18 mouse cellular contexts compared by ENCODE assay signal in the genomic region with DNA sequence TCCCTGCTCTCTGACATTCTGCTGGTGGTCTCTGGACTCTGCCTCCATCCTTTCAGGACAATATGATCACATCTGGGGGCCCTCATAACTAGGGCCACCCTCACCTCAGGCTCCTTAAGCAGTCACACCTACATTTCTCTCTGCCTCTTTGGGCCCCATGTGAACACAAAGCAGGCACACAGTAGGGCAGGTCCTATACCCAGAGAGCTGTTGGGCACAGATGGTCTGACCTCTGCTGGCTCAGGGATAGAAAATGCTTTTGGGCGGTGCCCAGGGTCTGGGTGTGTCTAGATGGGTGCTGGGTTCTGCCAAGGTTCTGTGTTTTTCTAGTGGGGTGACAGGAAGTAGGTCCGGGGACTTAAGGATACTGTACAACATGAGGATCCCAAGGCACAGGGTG.
"Had no signal": no experiment of that assay in that cellular context is flagged by ENCODE, and none has a peak within 500 bp of the region (broad histone marks: within the 10 kb centered on the region; RNA-seq: fewer than 3 reads in every experiment).

No protein-coding gene starts in this region.

- H3K4me3 ChIP-seq: liver, embryonic 15.5 days; lung, embryonic 15.5 days; megakaryocyte, embryonic 14.5 days; midbrain, embryonic 13.5 days; midbrain, embryonic 15.5 days; neural tube, embryonic 12.5 days; stomach, embryonic 15.5 days had no signal

- H3K27ac ChIP-seq: liver, embryonic 15.5 days; lung, embryonic 15.5 days; macrophage; midbrain, embryonic 13.5 days; midbrain, embryonic 15.5 days; neural tube, embryonic 12.5 days; stomach, embryonic 15.5 days; stomach, postnatal 0 days had no signal

- H3K9ac ChIP-seq: liver, embryonic 15.5 days; liver, postnatal 0 days; lung, embryonic 15.5 days; midbrain, embryonic 13.5 days; midbrain, embryonic 15.5 days; neural tube, embryonic 12.5 days; stomach, embryonic 15.5 days had no signal

- H3K4me2 ChIP-seq: liver, embryonic 15.5 days; lung, embryonic 15.5 days; midbrain, embryonic 11.5 days; midbrain, embryonic 13.5 days; midbrain, embryonic 15.5 days; neural tube, embryonic 12.5 days; stomach, embryonic 15.5 days had no signal

- H3K9me3 ChIP-seq: liver, embryonic 15.5 days; lung, embryonic 15.5 days; megakaryocyte, embryonic 14.5 days; midbrain, embryonic 13.5 days; midbrain, embryonic 15.5 days; neural tube, embryonic 12.5 days; stomach, embryonic 15.5 days had no signal

- H3K27me3 ChIP-seq: lung, embryonic 15.5 days; midbrain, embryonic 13.5 days; midbrain, embryonic 15.5 days; neural tube, embryonic 12.5 days; stomach, embryonic 15.5 days had no signal

- H3K36me3 ChIP-seq: liver, embryonic 15.5 days; lung, embryonic 15.5 days; midbrain, embryonic 13.5 days; midbrain, embryonic 15.5 days; neural tube, embryonic 12.5 days; stomach, embryonic 15.5 days had no signal

- DNase-seq: liver, postnatal 0 days; lung, adult 2 months; lung, postnatal 10 days; lung, postnatal 36 days; right cerebral cortex, postnatal 14 days; thymus, adult 2 months; thymus, postnatal 25 days; thymus, postnatal 4 days had no signal

- ATAC-seq: liver, postnatal 0 days; midbrain, embryonic 13.5 days; midbrain, embryonic 15.5 days had no signal
